Comparison of ENCODE assay signal across 12 mouse cellular contexts in genomic region chr7:28774164-28774563, GRCm38 (mm10). TPM values are rescaled to one million over a fixed set of nuclear protein-coding genes. Genes with fewer than 3 reads are reported as not detected.
DNase-seq lines count a peak whose midpoint lies in the region; ATAC-seq and TF ChIP-seq lines count a peak whose summit lies in the region.
"Had no signal": no experiment of that assay in that cellular context is flagged by ENCODE, and none has a peak within 500 bp of the region (broad histone marks: within the 10 kb centered on the region; RNA-seq: fewer than 3 reads in every experiment).

No protein-coding gene starts in this region.

- peak; percentile 34 for DNase-seq in embryonic facial prominence, embryonic 10.5 days (ENCODE audit: low spot score)
- peak; percentile 31 for DNase-seq in hindbrain, embryonic 10.5 days (ENCODE audit: low spot score)
- no peak for DNase-seq in thymus, adult 2 months
- DNase-seq: kidney, adult 11 months; lung, embryonic 14.5 days; thymus, adult 18-20 months had no signal

- ATAC-seq in kidney, embryonic 14.5 days (ENCODE audit: low FRiP score, low TSS enrichment): no peak
- no peak for ATAC-seq in kidney, embryonic 15.5 days (replicated peaks; ENCODE audit: low FRiP score)
- no peak for ATAC-seq in midbrain, embryonic 15.5 days (replicated peaks)
- ATAC-seq in liver, embryonic 12.5 days: no peak

- no peaks in the 10 kb centered on the region for H3K4me1 ChIP-seq in kidney, embryonic 14.5 days (ENCODE audit: control insufficient read depth, insufficient read depth, low read length)
- H3K4me1 ChIP-seq in kidney, embryonic 15.5 days: peaks cover 13% of the 10 kb centered on the region; the same call in 1 of the 2 replicates
- H3K4me1 ChIP-seq in embryonic facial prominence, embryonic 10.5 days: peaks cover 7% of the 10 kb centered on the region; the same call in 1 of the 2 replicates
- peaks cover 16% of the 10 kb centered on the region for H3K4me1 ChIP-seq in hindbrain, embryonic 10.5 days (replicated peaks)
- H3K4me1 ChIP-seq in midbrain, embryonic 15.5 days: no peaks in the 10 kb centered on the region
- H3K4me1 ChIP-seq in liver, embryonic 12.5 days: peaks cover 18% of the 10 kb centered on the region
- H3K4me1 ChIP-seq in thymus, adult 2 months (replicated peaks; ENCODE audit: control insufficient read depth, insufficient read depth, low read length): no peaks in the 10 kb centered on the region

- H3K9ac ChIP-seq in kidney, embryonic 14.5 days (ENCODE audit: low read depth, low read length): peak overlapping the region; percentile 14; the same call in 1 of the 2 replicates
- H3K9ac ChIP-seq in kidney, embryonic 15.5 days: no peak overlapping the region
- H3K9ac ChIP-seq in midbrain, embryonic 15.5 days: no peak overlapping the region
- H3K9ac ChIP-seq in liver, embryonic 12.5 days: no peak overlapping the region
- H3K9ac ChIP-seq: heart, embryonic 13.5 days; lung, embryonic 14.5 days had no signal

- no peaks in the 10 kb centered on the region for H3K36me3 ChIP-seq in kidney, embryonic 14.5 days (ENCODE audit: control insufficient read depth, insufficient read depth, low read length)
- H3K36me3 ChIP-seq in kidney, embryonic 15.5 days: 0 out of 2 replicates have a peak, but pooled peaks cover 4% of the 10 kb centered on the region
- H3K36me3 ChIP-seq in embryonic facial prominence, embryonic 10.5 days (replicated peaks): peaks cover 41% of the 10 kb centered on the region
- peaks cover 39% of the 10 kb centered on the region for H3K36me3 ChIP-seq in hindbrain, embryonic 10.5 days
- peaks cover 4% of the 10 kb centered on the region; the same call in 1 of the 2 replicates for H3K36me3 ChIP-seq in midbrain, embryonic 15.5 days (replicated peaks)
- H3K36me3 ChIP-seq in liver, embryonic 12.5 days: peaks cover 12% of the 10 kb centered on the region; the same call in 1 of the 2 replicates
- no peaks in the 10 kb centered on the region for H3K36me3 ChIP-seq in thymus, adult 2 months (ENCODE audit: control insufficient read depth, insufficient read depth, low read length)

- no peak overlapping the region for H3K4me2 ChIP-seq in kidney, embryonic 14.5 days (replicated peaks; ENCODE audit: low read depth, low read length)
- H3K4me2 ChIP-seq in kidney, embryonic 15.5 days: no peak overlapping the region
- no peak overlapping the region for H3K4me2 ChIP-seq in midbrain, embryonic 15.5 days
- H3K4me2 ChIP-seq in liver, embryonic 12.5 days: no peak overlapping the region
- H3K4me2 ChIP-seq: heart, embryonic 13.5 days; lung, embryonic 14.5 days had no signal

- TF ChIP-seq CTCF in thymus, adult 2 months (IDR thresholded peaks at IDR 0.05; ENCODE audit: borderline replicate concordance, control insufficient read depth, extremely low read depth, insufficient read depth, low read length, poor library complexity): no peak

- no peaks in the 10 kb centered on the region for H3K27me3 ChIP-seq in kidney, embryonic 14.5 days (ENCODE audit: control insufficient read depth, insufficient read depth, low read length)
- H3K27me3 ChIP-seq in kidney, embryonic 15.5 days: no peaks in the 10 kb centered on the region
- no peaks in the 10 kb centered on the region for H3K27me3 ChIP-seq in embryonic facial prominence, embryonic 10.5 days (replicated peaks; ENCODE audit: low read depth, poor library complexity, severe bottlenecking)
- no peaks in the 10 kb centered on the region for H3K27me3 ChIP-seq in hindbrain, embryonic 10.5 days (ENCODE audit: insufficient read depth, poor library complexity, severe bottlenecking)
- no peaks in the 10 kb centered on the region for H3K27me3 ChIP-seq in midbrain, embryonic 15.5 days (replicated peaks)
- no peaks in the 10 kb centered on the region for H3K27me3 ChIP-seq in liver, embryonic 12.5 days (replicated peaks)
- no peaks in the 10 kb centered on the region for H3K27me3 ChIP-seq in thymus, adult 2 months (ENCODE audit: control insufficient read depth, insufficient read depth, low read length)
- H3K27me3 ChIP-seq: heart, embryonic 13.5 days had no signal

- 74% methylated on average over 12 of the region's 12 CpGs for WGBS in kidney, embryonic 14.5 days
- 66% methylated on average over 12 of the region's 12 CpGs for WGBS in kidney, embryonic 15.5 days
- WGBS in embryonic facial prominence, embryonic 10.5 days: 50% methylated on average over 12 of the region's 12 CpGs
- 61% methylated on average over 12 of the region's 12 CpGs for WGBS in hindbrain, embryonic 10.5 days
- 46% methylated on average over 12 of the region's 12 CpGs for WGBS in midbrain, embryonic 15.5 days
- WGBS in liver, embryonic 12.5 days (ENCODE audit: insufficient replicate concordance): 77% methylated on average over 12 of the region's 12 CpGs
- WGBS in thymus, adult 2 months: 96% methylated on average over 12 of the region's 12 CpGs

- no peaks in the 10 kb centered on the region for H3K9me3 ChIP-seq in kidney, embryonic 14.5 days (ENCODE audit: control insufficient read depth, low read length)
- H3K9me3 ChIP-seq in kidney, embryonic 15.5 days (replicated peaks): no peaks in the 10 kb centered on the region
- H3K9me3 ChIP-seq in embryonic facial prominence, embryonic 10.5 days: no peaks in the 10 kb centered on the region
- H3K9me3 ChIP-seq in hindbrain, embryonic 10.5 days: no peaks in the 10 kb centered on the region
- H3K9me3 ChIP-seq in midbrain, embryonic 15.5 days: no peaks in the 10 kb centered on the region
- no peaks in the 10 kb centered on the region for H3K9me3 ChIP-seq in liver, embryonic 12.5 days (replicated peaks)
- H3K9me3 ChIP-seq: heart, embryonic 13.5 days had no signal

- H3K27ac ChIP-seq in kidney, embryonic 14.5 days (ENCODE audit: low read depth, low read length): no peak overlapping the region
- no peak overlapping the region; the same call in 1 of the 2 replicates for H3K27ac ChIP-seq in kidney, embryonic 15.5 days
- peak overlapping the region; percentile 54 for H3K27ac ChIP-seq in embryonic facial prominence, embryonic 10.5 days (replicated peaks)
- H3K27ac ChIP-seq in hindbrain, embryonic 10.5 days: peak overlapping the region; percentile 50
- H3K27ac ChIP-seq in midbrain, embryonic 15.5 days: peak overlapping the region; percentile 28; the same call in 1 of the 2 replicates
- H3K27ac ChIP-seq in liver, embryonic 12.5 days: no peak overlapping the region
- no peak overlapping the region for H3K27ac ChIP-seq in thymus, adult 2 months (ENCODE audit: control insufficient read depth, insufficient read depth, low read length)
- H3K27ac ChIP-seq: heart, embryonic 13.5 days had no signal

- TF ChIP-seq POLR2A in thymus, adult 2 months (IDR thresholded peaks at IDR 0.05; ENCODE audit: control insufficient read depth, extremely low read depth, insufficient read depth, low read length, poor library complexity): no peak

- no peak overlapping the region for H3K4me3 ChIP-seq in kidney, embryonic 14.5 days (ENCODE audit: low read length)
- no peak overlapping the region for H3K4me3 ChIP-seq in kidney, embryonic 15.5 days (replicated peaks)
- H3K4me3 ChIP-seq in embryonic facial prominence, embryonic 10.5 days: no peak overlapping the region
- no peak overlapping the region for H3K4me3 ChIP-seq in hindbrain, embryonic 10.5 days
- H3K4me3 ChIP-seq in midbrain, embryonic 15.5 days: no peak overlapping the region
- H3K4me3 ChIP-seq in liver, embryonic 12.5 days: no peak overlapping the region
- no peak overlapping the region for H3K4me3 ChIP-seq in thymus, adult 2 months (ENCODE audit: control insufficient read depth, insufficient read depth, low read length)
- H3K4me3 ChIP-seq: heart, embryonic 13.5 days had no signal

RNA-seq across cellular contexts. Expression of gene Nfkbib, which starts 6.9 kb away (rescaled TPM):
- polyA plus RNA-seq in kidney, embryonic 14.5 days (2014; fragmentation: Nextera tagmentation; extraction: Ambion mirVana): 39.2 and 43.9 TPM in 2 replicates
- polyA plus RNA-seq in kidney, embryonic 15.5 days (2015; fragmentation: Nextera tagmentation; extraction: Ambion mirVana): 41.6 and 45.2 TPM in 2 replicates
- polyA plus RNA-seq in embryonic facial prominence, embryonic 10.5 days (2016; fragmentation: Nextera tagmentation; extraction: Ambion mirVana): 55.1 and 55.5 TPM in 2 replicates
- 56.0 and 61.1 TPM in 2 replicates for polyA plus RNA-seq in hindbrain, embryonic 10.5 days (2016; fragmentation: Nextera tagmentation; extraction: Ambion mirVana)
- 65.8 and 66.5 TPM in 2 replicates for polyA plus RNA-seq in midbrain, embryonic 15.5 days (2015; fragmentation: Nextera tagmentation; extraction: Ambion mirVana)
- polyA plus RNA-seq in liver, embryonic 12.5 days (2016; fragmentation: Nextera tagmentation; extraction: Ambion mirVana): 41.6 and 43.1 TPM in 2 replicates
- 75.5 and 78.8 TPM in 2 replicates for polyA plus RNA-seq in thymus, adult 2 months (2012; rRNA removed)

RNA-seq across cellular contexts. Expression of gene Sirt2, which starts 7.6 kb away (rescaled TPM):
- 49.7 and 56.7 TPM in 2 replicates for polyA plus RNA-seq in kidney, embryonic 14.5 days (2014; fragmentation: Nextera tagmentation; extraction: Ambion mirVana)
- polyA plus RNA-seq in kidney, embryonic 15.5 days (2015; fragmentation: Nextera tagmentation; extraction: Ambion mirVana): 57.2 and 67.6 TPM in 2 replicates
- polyA plus RNA-seq in embryonic facial prominence, embryonic 10.5 days (2016; fragmentation: Nextera tagmentation; extraction: Ambion mirVana): 64.4 and 64.8 TPM in 2 replicates
- 66.5 and 84.5 TPM in 2 replicates for polyA plus RNA-seq in hindbrain, embryonic 10.5 days (2016; fragmentation: Nextera tagmentation; extraction: Ambion mirVana)
- polyA plus RNA-seq in midbrain, embryonic 15.5 days (2015; fragmentation: Nextera tagmentation; extraction: Ambion mirVana): 125 and 129 TPM in 2 replicates
- 28.5 and 29.0 TPM in 2 replicates for polyA plus RNA-seq in liver, embryonic 12.5 days (2016; fragmentation: Nextera tagmentation; extraction: Ambion mirVana)
- polyA plus RNA-seq in thymus, adult 2 months (2012; rRNA removed): 101 and 104 TPM in 2 replicates

RNA-seq across cellular contexts. Expression of gene Rinl, which starts 14.6 kb away (rescaled TPM):
- 2.9 and 5.6 TPM in 2 replicates for polyA plus RNA-seq in kidney, embryonic 14.5 days (2014; fragmentation: Nextera tagmentation; extraction: Ambion mirVana)
- polyA plus RNA-seq in kidney, embryonic 15.5 days (2015; fragmentation: Nextera tagmentation; extraction: Ambion mirVana): 6.2 and 7.4 TPM in 2 replicates
- 2.2 and 2.8 TPM in 2 replicates for polyA plus RNA-seq in embryonic facial prominence, embryonic 10.5 days (2016; fragmentation: Nextera tagmentation; extraction: Ambion mirVana)
- polyA plus RNA-seq in hindbrain, embryonic 10.5 days (2016; fragmentation: Nextera tagmentation; extraction: Ambion mirVana): 4.0 TPM in 2 replicates
- 2.4 and 3.3 TPM in 2 replicates for polyA plus RNA-seq in midbrain, embryonic 15.5 days (2015; fragmentation: Nextera tagmentation; extraction: Ambion mirVana)
- 14.5 and 16.1 TPM in 2 replicates for polyA plus RNA-seq in liver, embryonic 12.5 days (2016; fragmentation: Nextera tagmentation; extraction: Ambion mirVana)
- 91.9 and 93.7 TPM in 2 replicates for polyA plus RNA-seq in thymus, adult 2 months (2012; rRNA removed)

RNA-seq across cellular contexts. Expression of gene Ccer2, which starts 18.2 kb away (rescaled TPM):
- not detected in 2 replicates for polyA plus RNA-seq in kidney, embryonic 14.5 days (2014; fragmentation: Nextera tagmentation; extraction: Ambion mirVana)
- polyA plus RNA-seq in kidney, embryonic 15.5 days (2015; fragmentation: Nextera tagmentation; extraction: Ambion mirVana): not detected in 2 replicates
- 0.49 and 2.1 TPM in 2 replicates for polyA plus RNA-seq in embryonic facial prominence, embryonic 10.5 days (2016; fragmentation: Nextera tagmentation; extraction: Ambion mirVana)
- polyA plus RNA-seq in hindbrain, embryonic 10.5 days (2016; fragmentation: Nextera tagmentation; extraction: Ambion mirVana): 0.22 and 0.48 TPM in 2 replicates
- polyA plus RNA-seq in midbrain, embryonic 15.5 days (2015; fragmentation: Nextera tagmentation; extraction: Ambion mirVana): 0.36 and 0.50 TPM in 2 replicates
- not detected in 2 replicates for polyA plus RNA-seq in liver, embryonic 12.5 days (2016; fragmentation: Nextera tagmentation; extraction: Ambion mirVana)
- polyA plus RNA-seq in thymus, adult 2 months (2012; rRNA removed): 0.16 and 0.24 TPM in 2 replicates
- polyA plus RNA-seq: heart, embryonic 13.5 days; lung, embryonic 14.5 days; small intestine, adult 2 months had no signal

RNA-seq across cellular contexts. Expression of gene Sars2, which starts 32.4 kb away (rescaled TPM):
- 28.8 and 33.0 TPM in 2 replicates for polyA plus RNA-seq in kidney, embryonic 14.5 days (2014; fragmentation: Nextera tagmentation; extraction: Ambion mirVana)
- polyA plus RNA-seq in kidney, embryonic 15.5 days (2015; fragmentation: Nextera tagmentation; extraction: Ambion mirVana): 30.0 and 30.8 TPM in 2 replicates
- 40.3 and 44.6 TPM in 2 replicates for polyA plus RNA-seq in embryonic facial prominence, embryonic 10.5 days (2016; fragmentation: Nextera tagmentation; extraction: Ambion mirVana)
- 38.6 and 43.9 TPM in 2 replicates for polyA plus RNA-seq in hindbrain, embryonic 10.5 days (2016; fragmentation: Nextera tagmentation; extraction: Ambion mirVana)
- 18.3 and 18.7 TPM in 2 replicates for polyA plus RNA-seq in midbrain, embryonic 15.5 days (2015; fragmentation: Nextera tagmentation; extraction: Ambion mirVana)
- polyA plus RNA-seq in liver, embryonic 12.5 days (2016; fragmentation: Nextera tagmentation; extraction: Ambion mirVana): 20.4 and 22.3 TPM in 2 replicates
- polyA plus RNA-seq in thymus, adult 2 months (2012; rRNA removed): 63.2 and 63.9 TPM in 2 replicates

Comparison
In these comparisons a context has a peak if more than half of its experiments do, and no peak if none do; other contexts are left out.
1. H3K27ac ChIP-seq: peak in embryonic facial prominence, embryonic 10.5 days (single experiment), hindbrain, embryonic 10.5 days (single experiment) and midbrain, embryonic 15.5 days (single experiment); none in kidney, embryonic 14.5 days (single experiment), kidney, embryonic 15.5 days (single experiment), liver, embryonic 12.5 days (single experiment) and thymus, adult 2 months (single experiment).